Mouse (Mus musculus): ENCODE measurements around the gene Cog3.

Cog3 gene

GRCm38 (mm10) chr14:75697928-75698327 is 56.4 kb downstream of the Cog3 start:
- no peak for DNase-seq (ENCODE audit: low spot score in 2 of 2)

DNA sequence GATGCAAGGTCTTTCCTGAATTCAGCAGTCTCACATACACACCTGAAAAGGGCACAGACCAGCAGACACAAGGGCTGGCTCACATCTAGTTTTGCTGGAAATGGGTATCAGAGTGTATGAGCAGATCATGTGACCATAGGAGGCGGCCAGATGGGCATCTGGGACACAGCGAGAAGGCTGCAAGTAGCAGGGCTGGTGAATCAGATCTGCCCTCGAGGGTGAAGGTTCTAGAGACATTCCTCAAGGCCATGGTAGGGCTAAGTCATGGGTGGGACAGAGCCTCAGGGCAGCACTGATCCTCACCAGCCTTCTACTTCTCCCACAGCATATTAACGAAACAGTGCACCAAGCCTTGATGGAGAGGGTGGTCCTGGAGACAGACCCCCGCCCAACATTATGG is 58.2 kb downstream of the Cog3 start:
- DNase-seq (ENCODE audit: low spot score in 2 of 2) = no peak

DNA sequence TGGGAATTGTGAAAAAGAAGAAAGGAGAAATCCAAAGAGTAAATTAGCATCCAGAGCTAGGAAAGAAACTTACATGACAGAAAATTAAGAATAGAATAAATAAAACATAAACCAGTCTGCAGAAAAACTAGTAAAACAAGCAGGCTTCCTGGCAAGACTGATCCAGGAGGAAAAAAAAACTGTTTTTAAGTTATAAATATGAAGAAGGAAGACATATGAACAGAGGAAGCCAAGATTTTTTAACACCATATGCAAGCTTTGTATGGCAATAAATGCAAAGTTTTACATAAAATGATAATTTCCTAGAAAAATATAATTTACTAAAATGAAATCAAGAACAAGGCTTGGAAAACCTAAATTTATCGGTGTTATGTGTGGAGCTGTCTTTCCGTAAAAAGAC is 63.9 kb downstream of the Cog3 start:
- DNase-seq (ENCODE audit: low spot score in 2 of 2) = no peak

- no peak for DNase-seq (ENCODE audit: low spot score in 2 of 2)
Measured at GRCm38 (mm10) chr14:75676316-75676715, 78.0 kb downstream of the Cog3 start.

GRCm38 (mm10) chr14:75669085-75669645 is 85.2 kb downstream of the Cog3 start:
- no peak for DNase-seq (ENCODE audit: low spot score in 2 of 2)

- no peak for DNase-seq (ENCODE audit: low spot score in 2 of 2)
Measured at GRCm38 (mm10) chr14:75665430-75666180, 88.7 kb downstream of the Cog3 start.

DNA sequence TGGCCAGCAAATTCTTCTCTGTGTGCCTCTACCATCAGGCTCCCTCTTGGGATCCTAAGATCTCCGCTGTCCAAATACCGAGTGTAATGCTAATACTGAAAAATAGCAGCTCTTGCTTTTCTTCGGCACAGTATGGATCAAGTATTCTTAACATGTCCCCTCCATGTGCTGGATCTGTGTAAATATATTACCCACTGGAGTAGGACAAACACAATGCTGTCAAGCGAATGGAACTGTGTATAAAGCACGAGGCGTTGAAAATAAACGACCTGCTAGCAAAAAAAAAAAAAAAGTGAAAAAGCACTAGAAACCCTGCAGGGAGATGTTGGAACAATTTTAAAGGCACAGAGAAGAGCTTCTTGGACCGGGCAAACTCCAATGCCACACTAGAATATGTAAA is 92.8 kb downstream of the Cog3 start:
- DNase-seq (ENCODE audit: low spot score in 2 of 2) = no peak

GRCm38 (mm10) chr14:75660936-75661335 is 93.4 kb downstream of the Cog3 start:
- no peak for DNase-seq (ENCODE audit: low spot score in 2 of 2)
